Mouse (Mus musculus): ENCODE results near the gene Pnkd. TPM values are rescaled to one million over a fixed set of nuclear protein-coding genes. Genes with fewer than 3 reads are reported as not detected.

Pnkd gene
- total and polyA plus RNA-seq, 3 experiments: 52.5 to 64.2 TPM; not detected in 1

- peaks cover 0 to 17% of the 10 kb centered on the region in 2 experiments; a peak in 2 of 4 replicates for H3K4me1 ChIP-seq (ENCODE audit: control insufficient read depth in 1 of 2, insufficient read depth in 2 of 2, low read length in 2 of 2)
- TF ChIP-seq MYB (IDR thresholded peaks at IDR 0.05; ENCODE audit: low read depth, low read length): no peak
- no peak for TF ChIP-seq ZC3H11A (IDR thresholded peaks at IDR 0.05; ENCODE audit: low read depth, low read length)
Measured at GRCm38 (mm10) chr1:74392446-74392994, 107.8 kb downstream of the Pnkd start.

GRCm38 (mm10) chr1:74393010-74393409 is 108.3 kb downstream of the Pnkd start:
- no peaks in the 10 kb centered on the region for H3K27me3 ChIP-seq (ENCODE audit: control insufficient read depth in 1 of 2, insufficient read depth in 2 of 2, low read length in 2 of 2)
- no peak for DNase-seq (ENCODE audit: low read depth, low spot score)
- no peak overlapping the region for H3K27ac ChIP-seq (ENCODE audit: control insufficient read depth, low read depth, low read length)
- peaks cover 0 to 7% of the 10 kb centered on the region in 2 experiments; a peak in 2 of 4 replicates for H3K36me3 ChIP-seq (ENCODE audit: control insufficient read depth in 1 of 2, insufficient read depth in 2 of 2, low read length in 2 of 2)
- peaks cover 14% of the 10 kb centered on the region for H3K79me2 ChIP-seq (ENCODE audit: control insufficient read depth, insufficient read depth, low read length, poor library complexity)
- no peaks in the 10 kb centered on the region for H3K9me3 ChIP-seq (replicated peaks; ENCODE audit: insufficient read depth, low read length)
- TF ChIP-seq MAFK (IDR thresholded peaks at IDR 0.05; ENCODE audit: borderline replicate concordance, low read depth, low read length): no peak
- TF ChIP-seq EP300 (IDR thresholded peaks at IDR 0.05; ENCODE audit: low read depth in 1 of 2, low read length in 2 of 2): no peak
- no peak for TF ChIP-seq MXI1 (IDR thresholded peaks at IDR 0.05; ENCODE audit: low read depth, low read length)
- TF ChIP-seq TAL1 (IDR thresholded peaks at IDR 0.05; ENCODE audit: low read length): no peak
- no peak for TF ChIP-seq TCF12 (IDR thresholded peaks at IDR 0.05; ENCODE audit: low read depth, low read length)
- TF ChIP-seq GABPA (IDR thresholded peaks at IDR 0.05; ENCODE audit: low read depth, low read length): no peak
- no peak for TF ChIP-seq NRF1 (IDR thresholded peaks at IDR 0.05; ENCODE audit: insufficient read depth, low read depth, low read length, poor library complexity, severe bottlenecking)
- no peak for TF ChIP-seq MEF2A (IDR thresholded peaks at IDR 0.05; ENCODE audit: extremely low read depth, insufficient replicate concordance, low read depth, low read length, poor library complexity, severe bottlenecking)
- no peak for TF ChIP-seq MAZ (IDR thresholded peaks at IDR 0.05; ENCODE audit: low read depth, low read length)
- TF ChIP-seq NELFE (IDR thresholded peaks at IDR 0.05; ENCODE audit: low read depth, low read length): no peak
- TF ChIP-seq CHD2 (IDR thresholded peaks at IDR 0.05; ENCODE audit: low read length): no peak
- TF ChIP-seq USF1 (IDR thresholded peaks at IDR 0.05; ENCODE audit: low read depth, low read length): no peak
- TF ChIP-seq SMC3 (IDR thresholded peaks at IDR 0.05; ENCODE audit: low read depth, low read length): no peak
- no peak for TF ChIP-seq UBTF (IDR thresholded peaks at IDR 0.05; ENCODE audit: borderline replicate concordance, insufficient read depth, low read depth, low read length)
- no peak for TF ChIP-seq MYC (IDR thresholded peaks at IDR 0.05; ENCODE audit: low read depth, low read length)
- TF ChIP-seq TBP (IDR thresholded peaks at IDR 0.05; ENCODE audit: low read depth, low read length): no peak
- TF ChIP-seq HCFC1 (IDR thresholded peaks at IDR 0.05; ENCODE audit: low read depth, low read length): no peak
- no peak for TF ChIP-seq BHLHE40 (IDR thresholded peaks at IDR 0.05; ENCODE audit: borderline replicate concordance, low read depth, low read length)
- no peak for TF ChIP-seq ETS1 (IDR thresholded peaks at IDR 0.05; ENCODE audit: low read depth, low read length)
- TF ChIP-seq KAT2A (conservative IDR thresholded peaks at IDR 0.05; ENCODE audit: low read depth, low read length): no peak
- H3K4me1 ChIP-seq (ENCODE audit: control insufficient read depth in 1 of 2, insufficient read depth in 2 of 2, low read length in 2 of 2): peaks cover 0 to 12% of the 10 kb centered on the region in 2 experiments; a peak in 2 of 4 replicates
- H3K4me3 ChIP-seq (ENCODE audit: control insufficient read depth in 1 of 2, insufficient read depth in 1 of 2, low read depth in 2 of 2, low read length in 2 of 2): no peak overlapping the region
- no peak overlapping the region; the same call in 1 of the 2 replicates for H3K9ac ChIP-seq (ENCODE audit: control insufficient read depth, low read depth, low read length, poor library complexity, severe bottlenecking)

More at GRCm38 (mm10) chr1:74392446-74392994, 107.8 kb downstream of the Pnkd start:
- no peaks in the 10 kb centered on the region for H3K27me3 ChIP-seq (ENCODE audit: control insufficient read depth in 1 of 2, insufficient read depth in 2 of 2, low read length in 2 of 2)
- no peaks in the 10 kb centered on the region for H3K9me3 ChIP-seq (replicated peaks; ENCODE audit: insufficient read depth, low read length)
- peaks cover 0 to 10% of the 10 kb centered on the region in 2 experiments; a peak in 2 of 4 replicates for H3K36me3 ChIP-seq (ENCODE audit: control insufficient read depth in 1 of 2, insufficient read depth in 2 of 2, low read length in 2 of 2)
- no peak for DNase-seq (ENCODE audit: low read depth, low spot score)
- peaks cover 14% of the 10 kb centered on the region for H3K79me2 ChIP-seq (ENCODE audit: control insufficient read depth, insufficient read depth, low read length, poor library complexity)
- peak overlapping the region; percentile 78 to 85 for H3K4me3 ChIP-seq (ENCODE audit: control insufficient read depth in 1 of 2, insufficient read depth in 1 of 2, low read depth in 2 of 2, low read length in 2 of 2)
- H3K27ac ChIP-seq (ENCODE audit: control insufficient read depth, low read depth, low read length): peak overlapping the region; percentile 71
- H3K9ac ChIP-seq (ENCODE audit: control insufficient read depth, low read depth, low read length, poor library complexity, severe bottlenecking): peak overlapping the region; percentile 98

Data from MEL (cell line).